Comparison of ENCODE assay signal across 9 mouse cellular contexts in genomic region chr7:115666686-115667382, GRCm38 (mm10).
DNase-seq lines count a peak whose midpoint lies in the region; ATAC-seq lines count a peak whose summit lies in the region.
"Had no signal": no experiment of that assay in that cellular context is flagged by ENCODE, and none has a peak within 500 bp of the region (broad histone marks: within the 10 kb centered on the region; RNA-seq: fewer than 3 reads in every experiment).

No protein-coding gene starts in this region.

- 36% methylated on average over 18 of the region's 18 CpGs for WGBS in heart, embryonic 15.5 days
- WGBS in embryonic facial prominence, embryonic 12.5 days: 15% methylated on average over 18 of the region's 18 CpGs
- 20% methylated on average over 18 of the region's 18 CpGs for WGBS in hindbrain, embryonic 14.5 days
- WGBS in midbrain, embryonic 15.5 days: 10% methylated on average over 18 of the region's 18 CpGs

- no peak overlapping the region for H3K27ac ChIP-seq in heart, embryonic 15.5 days
- H3K27ac ChIP-seq in embryonic facial prominence, embryonic 12.5 days: no peak overlapping the region
- H3K27ac ChIP-seq in hindbrain, embryonic 14.5 days: peak overlapping the region; percentile 38; the same call in 1 of the 2 replicates
- H3K27ac ChIP-seq in midbrain, embryonic 15.5 days: peak overlapping the region; percentile 63

- H3K9ac ChIP-seq in heart, embryonic 15.5 days: no peak overlapping the region
- no peak overlapping the region for H3K9ac ChIP-seq in embryonic facial prominence, embryonic 12.5 days
- H3K9ac ChIP-seq in hindbrain, embryonic 14.5 days: peak overlapping the region; percentile 44
- H3K9ac ChIP-seq in midbrain, embryonic 15.5 days: peak overlapping the region; percentile 27

- H3K4me1 ChIP-seq in heart, embryonic 15.5 days (replicated peaks): peaks cover 23% of the 10 kb centered on the region
- peaks cover 16% of the 10 kb centered on the region for H3K4me1 ChIP-seq in embryonic facial prominence, embryonic 12.5 days
- peaks cover 19% of the 10 kb centered on the region for H3K4me1 ChIP-seq in hindbrain, embryonic 14.5 days (replicated peaks; ENCODE audit: control insufficient read depth, insufficient read depth, low read length)
- H3K4me1 ChIP-seq in midbrain, embryonic 15.5 days: peaks cover 19% of the 10 kb centered on the region

- no peaks in the 10 kb centered on the region for H3K36me3 ChIP-seq in heart, embryonic 15.5 days
- H3K36me3 ChIP-seq in embryonic facial prominence, embryonic 12.5 days: no peaks in the 10 kb centered on the region
- H3K36me3 ChIP-seq in hindbrain, embryonic 14.5 days (replicated peaks; ENCODE audit: control insufficient read depth, insufficient read depth): no peaks in the 10 kb centered on the region
- no peaks in the 10 kb centered on the region for H3K36me3 ChIP-seq in midbrain, embryonic 15.5 days (replicated peaks)

- no peak for ATAC-seq in heart, embryonic 15.5 days (replicated peaks; ENCODE audit: insufficient number of reproducible peaks, insufficient read depth, low FRiP score, low read depth)
- no peak for ATAC-seq in embryonic facial prominence, embryonic 12.5 days (ENCODE audit: insufficient number of reproducible peaks, insufficient read depth, low FRiP score, low TSS enrichment)
- peak; percentile 64; the same call in 1 of the 2 replicates for ATAC-seq in hindbrain, embryonic 14.5 days (ENCODE audit: low FRiP score)
- ATAC-seq in midbrain, embryonic 15.5 days (replicated peaks): peak; percentile 67

- H3K4me3 ChIP-seq in heart, embryonic 15.5 days: peak overlapping the region; percentile 23
- H3K4me3 ChIP-seq in embryonic facial prominence, embryonic 12.5 days: peak overlapping the region; percentile 20
- peak overlapping the region; percentile 26 for H3K4me3 ChIP-seq in hindbrain, embryonic 14.5 days (replicated peaks; ENCODE audit: low read length)
- H3K4me3 ChIP-seq in midbrain, embryonic 15.5 days: peak overlapping the region; percentile 35

- no peaks in the 10 kb centered on the region for H3K27me3 ChIP-seq in heart, embryonic 15.5 days
- 0 out of 2 replicates have a peak, but pooled peaks cover 4% of the 10 kb centered on the region for H3K27me3 ChIP-seq in embryonic facial prominence, embryonic 12.5 days
- no peaks in the 10 kb centered on the region; the same call in 1 of the 2 replicates for H3K27me3 ChIP-seq in hindbrain, embryonic 14.5 days (ENCODE audit: control insufficient read depth, insufficient read depth, low read length)
- H3K27me3 ChIP-seq in midbrain, embryonic 15.5 days (replicated peaks): no peaks in the 10 kb centered on the region

- DNase-seq in heart, postnatal 36 days: no peak
- peak; percentile 41 for DNase-seq in hindbrain, embryonic 14.5 days (ENCODE audit: low spot score)
- no peak for DNase-seq in adipocyte (ENCODE audit: low spot score)
- DNase-seq in kidney, adult 18-20 months: no peak
- no peak for DNase-seq in gastrocnemius, adult 18-20 months (ENCODE audit: low spot score)
- DNase-seq: right cerebral cortex, postnatal 4 days had no signal

- intact Hi-C loops in heart, postnatal 36 days (cut with DNase I): loop anchor here (5.0 kb wide), 1 partner anchor 370 kb away; the partner anchor contains the start of genes 1110004F10Rik and Sox6

- H3K9me3 ChIP-seq in heart, embryonic 15.5 days (replicated peaks): no peaks in the 10 kb centered on the region
- H3K9me3 ChIP-seq in embryonic facial prominence, embryonic 12.5 days: no peaks in the 10 kb centered on the region
- no peaks in the 10 kb centered on the region for H3K9me3 ChIP-seq in hindbrain, embryonic 14.5 days (ENCODE audit: control insufficient read depth, low read length)
- no peaks in the 10 kb centered on the region for H3K9me3 ChIP-seq in midbrain, embryonic 15.5 days

- peak overlapping the region; percentile 54 for H3K4me2 ChIP-seq in heart, embryonic 15.5 days
- peak overlapping the region; percentile 53 for H3K4me2 ChIP-seq in embryonic facial prominence, embryonic 12.5 days (replicated peaks)
- H3K4me2 ChIP-seq in hindbrain, embryonic 14.5 days (replicated peaks): peak overlapping the region; percentile 57
- peak overlapping the region; percentile 57 for H3K4me2 ChIP-seq in midbrain, embryonic 15.5 days

Comparison
In these comparisons a context has a peak if more than half of its experiments do, and no peak if none do; other contexts are left out.
1. ATAC-seq: peak in hindbrain, embryonic 14.5 days (single experiment) and midbrain, embryonic 15.5 days (single experiment); none in heart, embryonic 15.5 days (single experiment) and embryonic facial prominence, embryonic 12.5 days (single experiment).
2. H3K27ac ChIP-seq: peak in hindbrain, embryonic 14.5 days (single experiment) and midbrain, embryonic 15.5 days (single experiment); none in heart, embryonic 15.5 days (single experiment) and embryonic facial prominence, embryonic 12.5 days (single experiment).
3. H3K9ac ChIP-seq: peak in hindbrain, embryonic 14.5 days (single experiment) and midbrain, embryonic 15.5 days (single experiment); none in heart, embryonic 15.5 days (single experiment) and embryonic facial prominence, embryonic 12.5 days (single experiment).
4. Peak in every context shown above with its lines, with median percentiles within 50 percentile points of each other: H3K4me2 ChIP-seq and H3K4me3 ChIP-seq.